Mouse (Mus musculus) midbrain, embryonic 12.5 days (tissue): ENCODE data around the gene Pcif1. TPM values are rescaled to one million over a fixed set of nuclear protein-coding genes. Genes with fewer than 3 reads are reported as not detected.

Experiments used
- ATAC-seq: fragments of 200-750 bp; cut with Nextera tagmentation; 2 replicates; pipeline ENCODE4 v1.8.0; 2017; ENCODE audit warnings: low read depth, moderate TSS enrichment, moderate library complexity; ENCODE audit not compliant: low FRiP score
- H3K27ac ChIP-seq: fragments of 300-500 bp; sonication (generic); replicated peaks from 2 replicates; pipeline ENCODE4 v1.5.1; 2016; ENCODE audit warnings: mild to moderate bottlenecking
- H3K27me3 ChIP-seq: fragments of 300-500 bp; sonication (generic); 2 replicates; pipeline ENCODE4 v1.6.1; 2016; ENCODE audit warnings: mild to moderate bottlenecking
- H3K36me3 ChIP-seq: fragments of 300-500 bp; sonication (generic); 2 replicates; pipeline ENCODE4 v1.6.1; 2016
- H3K4me1 ChIP-seq: fragments of 300-500 bp; sonication (generic); 2 replicates; pipeline ENCODE4 v1.6.1; 2016
- H3K4me2 ChIP-seq: fragments of 300-500 bp; sonication (generic); replicated peaks from 2 replicates; pipeline ENCODE4 v1.6.1; 2016; ENCODE audit warnings: mild to moderate bottlenecking, moderate library complexity
- H3K4me3 ChIP-seq: fragments of 300-500 bp; sonication (generic); 2 replicates; pipeline ENCODE4 v1.5.1; 2016; ENCODE audit warnings: mild to moderate bottlenecking
- H3K9ac ChIP-seq: fragments of 300-500 bp; sonication (generic); replicated peaks from 2 replicates; pipeline ENCODE4 v1.6.1; 2016; ENCODE audit warnings: mild to moderate bottlenecking, moderate library complexity
- H3K9me3 ChIP-seq: fragments of 300-500 bp; sonication (generic); 2 replicates; pipeline ENCODE4 v1.6.1; 2016; ENCODE audit warnings: mild to moderate bottlenecking
- WGBS: fragments of 180-500 bp; shearing (Covaris S2); methylation state at CpG from one replicate; pipeline ENCODE4 v1.1.7; 2016; 5-methylcytosine and 5-hydroxymethylcytosine counted together
- polyA plus RNA-seq: library from polyadenylated mRNA; unstranded; fragments of >200 nt; fragmentation: Nextera tagmentation; extraction: Ambion mirVana; gene quantifications from 2 replicates; pipeline ENCODE4 v1.2.1, GENCODE M21; 2016

The Pcif1 gene
- polyA plus RNA-seq, 1 experiment from 2014 or later = 96.9 TPM

DNA sequence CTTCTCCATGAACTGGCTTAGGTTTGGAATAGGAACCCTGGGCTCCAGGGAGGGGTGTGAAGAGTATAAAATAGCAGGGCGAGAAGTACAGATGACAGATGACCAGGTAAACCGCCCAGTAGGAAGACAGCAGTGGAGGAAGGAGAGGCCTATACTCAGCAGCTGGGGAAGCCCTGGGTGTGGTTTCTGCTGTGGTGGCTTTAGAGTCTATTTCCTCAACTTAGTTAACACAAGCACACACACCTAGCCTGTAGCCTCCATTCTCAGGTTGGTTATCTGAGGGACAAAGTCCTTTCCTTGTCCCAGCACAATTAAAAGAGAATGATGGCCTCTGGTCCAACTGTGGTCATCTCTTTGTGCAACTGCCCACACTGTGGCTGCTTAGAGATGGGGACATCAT is 10.9 kb downstream of the Pcif1 start:
- WGBS = 96% methylated on average over 2 of the region's 2 CpGs

DNA sequence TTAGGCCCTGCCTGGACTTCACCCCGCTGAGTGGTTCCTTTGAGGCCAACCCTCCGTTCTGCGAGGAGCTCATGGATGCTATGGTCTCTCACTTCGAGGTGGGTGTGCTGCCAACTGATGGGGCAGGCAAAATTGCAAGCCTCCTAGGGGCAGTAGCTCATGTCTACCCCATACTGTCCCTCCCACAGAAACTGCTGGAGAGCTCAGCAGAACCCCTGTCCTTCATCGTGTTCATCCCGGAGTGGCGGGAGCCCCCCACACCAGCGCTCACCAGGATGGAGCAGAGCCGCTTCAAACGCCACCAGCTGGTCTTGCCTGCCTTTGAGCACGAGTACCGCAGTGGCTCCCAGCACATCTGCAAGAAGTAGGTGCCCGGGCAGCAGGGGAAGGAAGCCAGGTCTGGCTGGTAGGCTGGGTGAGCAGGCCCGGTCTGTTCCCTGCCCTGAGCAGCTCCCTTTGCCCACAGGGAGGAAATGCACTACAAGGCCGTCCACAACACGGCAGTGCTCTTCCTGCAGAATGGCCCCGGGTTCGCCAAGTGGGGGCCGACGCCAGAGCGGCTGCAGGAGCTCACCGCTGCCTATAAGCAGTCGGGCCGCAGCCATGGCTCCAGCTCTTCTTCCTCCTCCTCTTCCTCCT is 11.4 kb downstream of the Pcif1 start:
- Histone ChIP-seq H3K4me1 (no peaks in the 10 kb centered on the region), H3K4me3 (no peak overlapping the region), H3K9me3 (no peaks in the 10 kb centered on the region), H3K27ac (0 out of 2 replicates have a peak overlapping the region, but pooled peaks have one; percentile 4), H3K9ac (no peak overlapping the region), H3K36me3 (peaks cover 100% of the 10 kb centered on the region), H3K27me3 (no peaks in the 10 kb centered on the region), H3K4me2 (no peak overlapping the region)
- ATAC-seq = no peak
- WGBS = 93% methylated on average over 24 of the region's 24 CpGs

More for the DNA sequence above, 10.9 kb downstream of the Pcif1 start:
- Histone ChIP-seq H3K4me1 (no peaks in the 10 kb centered on the region), H3K36me3 (peaks cover 100% of the 10 kb centered on the region), H3K4me2 (no peak overlapping the region), H3K27ac (no peak overlapping the region), H3K9me3 (no peaks in the 10 kb centered on the region), H3K27me3 (no peaks in the 10 kb centered on the region), H3K9ac (no peak overlapping the region), H3K4me3 (no peak overlapping the region)
- ATAC-seq = no peak

DNA sequence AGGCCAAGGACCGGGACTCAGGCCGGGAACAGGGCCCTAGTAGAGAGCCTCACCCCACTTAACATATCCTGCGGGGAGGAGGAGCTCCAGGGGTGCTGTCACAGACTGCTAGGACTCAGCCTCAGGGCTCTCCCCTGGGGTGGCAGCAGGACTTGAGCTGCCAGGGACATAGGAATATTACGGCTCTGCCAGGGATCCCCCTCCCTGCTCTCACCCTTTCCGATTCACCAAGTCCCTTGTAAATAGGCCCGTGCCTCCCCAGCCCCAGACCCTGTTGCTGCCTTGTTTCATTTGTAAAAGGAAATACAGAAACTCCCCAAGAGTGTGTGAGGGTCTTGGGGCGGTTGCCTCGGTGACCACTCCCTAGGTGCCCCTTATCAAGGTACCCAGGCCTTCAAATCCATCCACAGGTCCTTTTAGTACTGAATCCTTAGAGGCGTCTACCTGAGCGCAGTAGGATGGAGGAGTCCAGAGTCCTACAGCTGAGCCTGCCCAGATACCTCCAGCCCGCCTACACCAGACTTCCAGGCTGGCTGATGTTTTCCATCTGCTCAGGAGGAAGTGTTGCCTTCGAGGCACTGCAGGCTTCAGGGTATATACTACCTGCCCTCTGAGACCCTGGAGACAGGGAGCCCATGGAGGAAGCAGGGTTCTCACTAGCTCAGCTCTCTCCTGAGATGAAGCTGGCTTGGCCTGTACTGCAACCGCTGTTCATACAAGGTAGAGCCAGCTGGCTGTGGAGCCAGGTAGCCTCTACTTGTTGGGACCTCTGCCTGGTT is 12.1 kb downstream of the Pcif1 start:
- Histone ChIP-seq H3K4me2 (no peak overlapping the region), H3K36me3 (peaks cover 100% of the 10 kb centered on the region), H3K9me3 (no peaks in the 10 kb centered on the region), H3K27me3 (no peaks in the 10 kb centered on the region), H3K27ac (no peak overlapping the region), H3K4me3 (no peak overlapping the region), H3K9ac (no peak overlapping the region), H3K4me1 (no peaks in the 10 kb centered on the region)
- no peak for ATAC-seq
- WGBS = 89% methylated on average over 13 of the region's 13 CpGs

DNA sequence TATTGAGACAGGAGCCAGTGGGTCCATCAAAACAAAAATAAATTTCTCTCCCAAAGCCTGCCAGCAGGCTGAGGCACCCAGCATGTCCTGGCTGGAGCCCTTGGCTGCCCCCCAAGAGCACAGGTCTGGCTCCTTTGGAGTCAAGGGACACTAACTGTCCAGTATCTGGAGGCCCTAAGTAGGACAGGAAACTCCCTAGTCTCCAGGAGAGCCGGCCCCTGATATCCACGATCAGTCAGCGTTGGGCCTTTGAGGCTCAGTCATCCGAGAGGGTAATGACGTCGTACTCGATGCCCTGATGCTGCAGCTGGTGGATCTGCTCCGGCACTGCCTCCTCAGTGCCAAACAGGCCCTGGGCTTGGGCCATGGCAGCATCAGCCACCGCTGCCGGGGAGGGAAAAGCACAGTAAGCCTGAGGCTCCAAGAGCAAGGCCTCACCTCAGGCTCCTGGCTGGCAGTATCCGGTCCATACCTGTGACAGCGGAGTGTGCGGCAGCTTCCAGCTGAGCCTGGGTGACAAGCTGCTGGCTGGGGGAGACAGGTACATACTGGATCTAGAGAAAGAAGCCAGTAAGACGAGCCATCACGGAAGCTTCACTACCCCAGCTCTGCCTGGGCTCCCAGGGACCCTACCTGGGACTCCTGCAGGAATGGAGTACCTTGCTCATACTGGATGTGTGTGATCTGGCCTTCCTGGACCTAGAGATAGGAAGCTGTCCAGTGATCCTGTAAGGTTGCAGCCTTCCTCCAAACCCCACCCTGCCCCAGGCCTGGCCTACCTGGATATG is 13.0 kb downstream of the Pcif1 start:
- H3K4me2 ChIP-seq = no peak overlapping the region
- peaks cover 100% of the 10 kb centered on the region for H3K36me3 ChIP-seq
- no peaks in the 10 kb centered on the region for H3K4me1 ChIP-seq
- H3K27me3 ChIP-seq = no peaks in the 10 kb centered on the region
- 88% methylated on average over 15 of the region's 15 CpGs for WGBS
- no peak overlapping the region for H3K27ac ChIP-seq
- ATAC-seq = no peak
- no peak overlapping the region for H3K4me3 ChIP-seq
- no peak overlapping the region for H3K9ac ChIP-seq
- H3K9me3 ChIP-seq = no peaks in the 10 kb centered on the region

DNA sequence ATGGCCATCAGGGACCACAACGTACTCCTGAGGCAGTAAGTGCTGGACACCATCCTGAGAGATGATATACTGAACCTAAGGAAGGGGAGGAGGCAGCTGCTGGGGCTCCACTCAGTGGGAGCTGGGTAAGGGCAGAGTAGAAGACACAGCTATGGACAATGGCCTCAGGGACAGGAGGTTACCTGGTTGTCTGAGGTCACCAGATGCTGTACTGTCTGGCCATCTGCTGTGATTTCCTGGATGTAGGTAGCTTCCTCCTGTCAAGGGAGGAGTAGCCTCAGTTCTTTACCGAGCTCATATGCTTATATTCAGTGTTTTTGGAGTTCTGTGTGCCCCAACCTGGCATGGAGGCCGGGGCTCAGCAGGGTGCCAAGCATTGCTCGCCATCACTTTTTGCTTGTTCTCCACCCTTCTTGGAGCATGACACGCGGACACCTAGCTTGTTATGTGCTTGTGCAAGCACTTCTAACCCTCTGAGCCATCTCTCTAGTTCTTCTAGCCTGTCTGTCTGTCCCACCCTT is 13.7 kb downstream of the Pcif1 start:
- Histone ChIP-seq H3K9me3 (no peaks in the 10 kb centered on the region), H3K4me2 (no peak overlapping the region), H3K4me1 (no peaks in the 10 kb centered on the region), H3K27me3 (no peaks in the 10 kb centered on the region), H3K27ac (no peak overlapping the region), H3K36me3 (peaks cover 100% of the 10 kb centered on the region), H3K4me3 (no peak overlapping the region), H3K9ac (no peak overlapping the region)
- no peak for ATAC-seq
- WGBS = 92% methylated on average over 6 of the region's 6 CpGs

DNA sequence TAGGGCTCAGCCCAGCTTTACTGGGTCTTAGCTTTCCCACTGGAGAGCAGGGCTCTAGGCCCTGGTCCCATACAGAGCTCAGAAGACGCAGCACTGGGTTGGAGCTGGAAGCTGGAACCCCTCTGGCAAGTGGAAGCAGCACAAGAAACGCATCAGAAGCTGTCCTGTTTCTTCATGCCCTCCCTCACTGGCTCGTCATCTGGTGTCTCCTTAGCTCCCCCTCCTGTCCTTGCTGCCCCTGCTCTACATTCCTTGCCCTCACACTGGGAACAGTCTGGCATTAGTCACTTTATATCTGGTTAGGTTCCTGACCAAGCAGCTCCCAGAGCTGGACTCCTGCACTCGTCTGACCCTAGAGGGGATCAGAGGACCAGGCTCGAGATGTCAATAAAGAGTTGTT is 14.9 kb downstream of the Pcif1 start:
- no peaks in the 10 kb centered on the region for H3K9me3 ChIP-seq
- no peak overlapping the region for H3K4me3 ChIP-seq
- 72% methylated on average over 5 of the region's 5 CpGs for WGBS
- H3K27ac ChIP-seq = no peak overlapping the region
- no peak for ATAC-seq
- no peaks in the 10 kb centered on the region for H3K4me1 ChIP-seq
- no peaks in the 10 kb centered on the region for H3K27me3 ChIP-seq
- H3K4me2 ChIP-seq = no peak overlapping the region
- H3K36me3 ChIP-seq = peaks cover 100% of the 10 kb centered on the region
- 0 out of 2 replicates have a peak overlapping the region, but pooled peaks have one; percentile 20 for H3K9ac ChIP-seq

DNA sequence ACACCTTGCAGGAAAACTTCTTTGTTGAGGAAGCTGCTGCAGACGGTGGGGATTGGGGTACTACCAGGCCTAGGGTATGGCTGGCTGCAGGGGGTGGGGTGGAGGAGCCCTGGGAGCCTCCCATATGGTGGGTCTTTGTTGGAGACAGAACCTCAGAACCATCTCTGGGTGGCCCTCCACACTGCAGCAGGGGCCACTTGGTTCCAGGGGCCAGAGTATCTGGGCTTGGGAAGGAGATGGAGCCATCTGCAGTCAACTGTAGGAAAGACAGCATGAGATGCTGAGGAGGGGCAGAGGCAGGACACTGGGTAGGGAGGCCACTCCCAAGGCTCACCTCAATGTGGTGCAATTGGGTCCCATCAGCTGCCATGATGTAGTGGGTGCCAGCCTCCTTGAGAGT is 15.5 kb downstream of the Pcif1 start:
- Histone ChIP-seq H3K9me3 (no peaks in the 10 kb centered on the region), H3K4me1 (no peaks in the 10 kb centered on the region), H3K36me3 (peaks cover 100% of the 10 kb centered on the region), H3K27ac (no peak overlapping the region), H3K4me3 (no peak overlapping the region), H3K27me3 (no peaks in the 10 kb centered on the region), H3K9ac (no peak overlapping the region), H3K4me2 (no peak overlapping the region)
- 57% methylated on average over 1 of the region's 1 CpGs for WGBS
- no peak for ATAC-seq

DNA sequence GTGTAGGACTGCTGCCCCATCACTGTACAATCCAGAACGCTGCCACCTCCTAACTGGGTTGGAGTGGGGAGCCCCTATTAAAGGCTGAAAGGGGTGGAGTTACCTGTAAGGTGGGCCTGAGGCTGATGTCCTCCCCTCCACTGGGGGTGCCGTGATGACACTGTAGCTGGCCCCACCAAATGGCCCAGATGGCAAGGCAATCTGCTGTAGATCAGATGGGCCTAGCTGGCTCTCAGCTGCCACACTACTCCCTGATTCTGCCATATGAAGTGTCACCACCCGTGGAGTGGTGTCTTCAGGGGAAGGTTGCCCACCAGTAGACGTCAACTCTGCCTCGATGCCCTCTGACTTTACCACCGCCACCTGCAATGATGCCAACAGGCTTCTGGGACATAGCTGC is 16.8 kb downstream of the Pcif1 start:
- H3K4me1 ChIP-seq = no peaks in the 10 kb centered on the region
- H3K36me3 ChIP-seq = peaks cover 100% of the 10 kb centered on the region
- no peaks in the 10 kb centered on the region for H3K9me3 ChIP-seq
- H3K4me2 ChIP-seq = no peak overlapping the region
- ATAC-seq = no peak
- H3K4me3 ChIP-seq = no peak overlapping the region
- no peak overlapping the region for H3K9ac ChIP-seq
- H3K27me3 ChIP-seq = no peaks in the 10 kb centered on the region
- no peak overlapping the region for H3K27ac ChIP-seq
- 95% methylated on average over 6 of the region's 6 CpGs for WGBS

DNA sequence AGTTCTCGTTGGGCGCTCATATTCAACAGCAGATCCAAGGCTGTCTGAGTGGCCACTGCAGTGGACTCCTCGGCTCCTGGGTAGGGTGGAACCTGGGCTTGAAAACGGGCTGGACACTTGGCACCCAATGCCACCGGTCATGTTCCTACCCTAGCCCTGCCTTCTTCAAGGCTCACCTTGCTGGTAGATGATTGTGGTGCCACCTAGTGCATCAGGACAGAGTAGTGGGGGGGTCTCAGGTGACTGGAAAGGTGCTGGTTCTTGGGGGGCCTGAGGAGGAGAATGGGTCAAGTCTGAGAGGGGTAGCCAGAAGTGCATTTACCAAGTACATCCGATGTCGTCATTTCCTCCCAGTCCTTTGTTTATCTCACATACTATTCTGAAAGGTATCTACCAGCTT is 18.9 kb downstream of the Pcif1 start:
- Histone ChIP-seq H3K36me3 (peaks cover 100% of the 10 kb centered on the region), H3K9ac (no peak overlapping the region), H3K27me3 (no peaks in the 10 kb centered on the region), H3K27ac (no peak overlapping the region), H3K4me2 (no peak overlapping the region), H3K9me3 (no peaks in the 10 kb centered on the region), H3K4me1 (no peaks in the 10 kb centered on the region), H3K4me3 (no peak overlapping the region)
- no peak for ATAC-seq
- WGBS = 98% methylated on average over 7 of the region's 7 CpGs

DNA sequence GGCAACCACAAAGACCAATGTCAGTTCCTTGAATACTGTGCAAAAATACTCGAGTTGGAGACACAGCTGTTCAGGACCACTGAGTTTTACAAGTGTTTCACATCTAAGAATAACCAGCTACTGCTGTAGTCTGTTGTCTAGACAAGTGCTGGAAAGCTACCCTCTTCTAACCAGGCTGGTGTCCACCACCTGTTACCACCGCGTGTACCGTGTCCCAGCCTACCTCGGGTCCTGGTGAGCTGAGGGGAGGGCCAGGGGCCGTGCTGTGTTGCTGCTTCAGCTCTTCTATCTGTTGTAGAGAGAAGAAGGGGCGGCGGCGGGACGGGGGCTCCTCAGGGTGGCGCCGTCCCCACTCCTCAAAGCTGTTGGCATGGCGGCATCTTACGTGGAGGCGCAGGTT is 19.9 kb downstream of the Pcif1 start:
- 94% methylated on average over 15 of the region's 15 CpGs for WGBS
- H3K4me3 ChIP-seq = no peak overlapping the region
- H3K9me3 ChIP-seq = no peaks in the 10 kb centered on the region
- no peaks in the 10 kb centered on the region for H3K4me1 ChIP-seq
- no peak overlapping the region for H3K9ac ChIP-seq
- H3K36me3 ChIP-seq = peaks cover 100% of the 10 kb centered on the region
- no peaks in the 10 kb centered on the region for H3K27me3 ChIP-seq
- ATAC-seq = no peak
- no peak overlapping the region for H3K27ac ChIP-seq
- no peak overlapping the region for H3K4me2 ChIP-seq

DNA sequence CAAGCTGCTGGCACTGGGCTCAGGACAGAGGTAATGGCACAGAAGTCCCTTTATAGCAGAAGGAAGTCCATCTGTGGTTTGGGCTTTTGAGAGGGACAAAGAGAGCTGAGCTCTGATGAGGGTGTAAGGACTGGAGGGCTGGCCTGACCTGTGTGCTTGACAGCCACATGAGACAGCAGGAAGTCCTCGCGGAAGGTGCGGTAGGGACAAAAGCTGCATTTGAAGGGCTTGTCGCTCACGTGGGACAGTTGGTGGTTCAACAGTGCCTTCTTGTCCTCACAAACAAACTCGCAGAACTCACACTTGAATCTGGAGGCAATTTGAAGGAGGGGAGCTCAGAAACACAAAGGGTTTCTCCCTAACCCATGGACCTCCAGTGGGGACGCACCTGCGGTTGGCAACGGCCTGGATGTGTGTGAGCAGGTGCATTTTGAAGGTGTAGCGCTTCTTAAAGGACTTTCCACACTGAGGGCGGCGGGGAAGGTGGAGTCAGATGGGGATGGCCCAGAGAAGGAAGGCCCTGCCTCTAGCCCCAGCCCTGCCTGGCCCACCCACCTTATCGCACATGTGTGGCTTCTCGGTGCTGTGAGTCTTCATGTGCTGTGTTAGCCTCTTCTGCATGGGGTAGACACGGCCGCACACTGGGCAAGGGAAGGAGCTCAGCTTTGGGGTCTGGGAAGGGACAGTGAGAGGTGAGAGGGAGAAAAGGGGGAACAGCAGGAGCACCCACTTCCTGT is 20.8 kb downstream of the Pcif1 start:
- ATAC-seq = no peak
- Histone ChIP-seq H3K9ac (no peak overlapping the region), H3K27ac (no peak overlapping the region), H3K27me3 (no peaks in the 10 kb centered on the region), H3K4me3 (no peak overlapping the region), H3K4me2 (no peak overlapping the region), H3K4me1 (no peaks in the 10 kb centered on the region), H3K36me3 (peaks cover 100% of the 10 kb centered on the region), H3K9me3 (no peaks in the 10 kb centered on the region)
- 94% methylated on average over 16 of the region's 16 CpGs for WGBS
